Mouse (Mus musculus): ENCODE data around the gene Trim69.

Gene Trim69

GRCm38 (mm10) chr2:122153681-122154365, 6.7 kb upstream of the Trim69 start:
- in situ Hi-C loops (cut with MboI, MseI), result no loop called here

- in situ Hi-C loops (cut with MboI, MseI), result no loop called here
These were observed 6.0 kb upstream of the Trim69 start for GRCm38 (mm10) chr2:122154479-122154878.

- in situ Hi-C loops (cut with MboI, MseI), result no loop called here
These were observed 5.2 kb upstream of the Trim69 start for GRCm38 (mm10) chr2:122155292-122155691.

- in situ Hi-C loops (cut with MboI, MseI), result no loop called here
These were observed 4.3 kb upstream of the Trim69 start for GRCm38 (mm10) chr2:122156051-122156700.

- in situ Hi-C loops (cut with MboI, MseI), result no loop called here
These were observed 2.9 kb upstream of the Trim69 start for GRCm38 (mm10) chr2:122157561-122157960.

- in situ Hi-C loops (cut with MboI, MseI), result no loop called here
These were observed 2.1 kb upstream of the Trim69 start for GRCm38 (mm10) chr2:122158362-122158802.

GRCm38 (mm10) chr2:122159667-122160066, 833 bp upstream of the Trim69 start:
- in situ Hi-C loops (cut with MboI, MseI), result no loop called here

GRCm38 (mm10) chr2:122161542-122161941, 1.0 kb downstream of the Trim69 start:
- in situ Hi-C loops (cut with MboI, MseI), result no loop called here

- in situ Hi-C loops (cut with MboI, MseI), result no loop called here
These were observed 2.0 kb downstream of the Trim69 start for GRCm38 (mm10) chr2:122162529-122162928.

- in situ Hi-C loops (cut with MboI, MseI), result no loop called here
These were observed 3.1 kb downstream of the Trim69 start for GRCm38 (mm10) chr2:122163430-122164195.

GRCm38 (mm10) chr2:122164293-122164692, 3.8 kb downstream of the Trim69 start:
- in situ Hi-C loops (cut with MboI, MseI), result no loop called here

GRCm38 (mm10) chr2:122171292-122171691, 10.8 kb downstream of the Trim69 start:
- in situ Hi-C loops (cut with MboI, MseI), result no loop called here

GRCm38 (mm10) chr2:122172188-122172587, 11.7 kb downstream of the Trim69 start:
- in situ Hi-C loops (cut with MboI, MseI), result no loop called here

GRCm38 (mm10) chr2:122180051-122180822, 19.7 kb downstream of the Trim69 start:
- in situ Hi-C loops (cut with MboI, MseI), result no loop called here

- in situ Hi-C loops (cut with MboI, MseI), result no loop called here
These were observed 24.6 kb downstream of the Trim69 start for GRCm38 (mm10) chr2:122185086-122185485.

GRCm38 (mm10) chr2:122186106-122186505, 25.6 kb downstream of the Trim69 start, which contains the start of the genes Patl2 and Terb2:
Patl2 (minus strand) TSS chr2:122186189.
Terb2 (plus strand) TSS chr2:122186272.
- in situ Hi-C loops (cut with MboI, MseI), result no loop called here

GRCm38 (mm10) chr2:122186751-122187150, 26.3 kb downstream of the Trim69 start:
- in situ Hi-C loops (cut with MboI, MseI), result no loop called here

- in situ Hi-C loops (cut with MboI, MseI), result no loop called here
These were observed 31.3 kb downstream of the Trim69 start for GRCm38 (mm10) chr2:122191849-122192248.

- in situ Hi-C loops (cut with MboI, MseI), result no loop called here
These were observed 34.0 kb downstream of the Trim69 start for GRCm38 (mm10) chr2:122194509-122194929.

GRCm38 (mm10) chr2:122201501-122201900, 41.0 kb downstream of the Trim69 start:
- in situ Hi-C loops (cut with MboI, MseI), result no loop called here

- in situ Hi-C loops (cut with MboI, MseI), result no loop called here
These were observed 46.1 kb downstream of the Trim69 start for GRCm38 (mm10) chr2:122206440-122207107.

All from regulatory T cell (primary cell).